In the genomic region with DNA sequence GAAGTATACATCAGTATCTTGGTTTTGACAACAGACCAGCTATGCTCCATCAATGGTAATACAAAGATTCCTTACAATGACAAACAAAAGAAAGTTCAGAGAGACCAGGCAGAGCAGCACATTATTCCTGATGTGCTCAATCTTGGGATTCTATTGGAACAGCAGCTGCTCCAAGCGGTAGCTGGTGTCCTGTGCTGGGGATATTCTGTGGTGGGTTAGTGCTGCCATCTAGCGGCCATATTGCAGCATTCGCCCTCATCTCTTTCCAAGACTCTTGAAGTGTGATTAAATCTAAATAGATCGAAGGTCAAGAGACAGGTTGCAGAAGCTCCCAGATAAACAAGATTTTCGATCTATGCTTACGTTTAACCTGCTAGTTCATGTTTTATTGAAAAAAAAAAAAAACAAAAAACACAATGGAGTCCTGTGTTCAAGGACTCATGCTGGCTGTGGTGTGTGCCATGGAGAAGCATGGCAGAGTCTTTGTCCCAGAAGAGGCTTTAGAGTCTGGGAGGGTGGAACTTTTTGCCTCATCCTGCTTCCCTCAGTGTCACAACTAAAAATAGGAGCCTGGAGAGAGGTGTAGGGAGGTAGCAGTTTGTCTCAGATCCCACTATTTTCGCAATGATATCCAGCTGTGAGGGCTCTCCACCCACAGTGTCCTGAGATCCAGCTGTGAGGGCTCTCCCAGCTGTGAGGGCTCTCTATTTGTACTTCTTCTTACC, we compare ENCODE assay signal across 8 mouse cellular contexts.
A peak's percentile ranks its signal among the peaks of the same experiment; 100 is the strongest.
DNase-seq lines count a peak whose midpoint lies in the region; ATAC-seq and TF ChIP-seq lines count a peak whose summit lies in the region.
"Had no signal": no experiment of that assay in that cellular context is flagged by ENCODE, and none has a peak within 500 bp of the region (broad histone marks: within the 10 kb centered on the region; RNA-seq: fewer than 3 reads in every experiment).

No protein-coding gene starts in this region.

- no peaks in the 10 kb centered on the region for H3K27me3 ChIP-seq in Patski
- no peaks in the 10 kb centered on the region for H3K27me3 ChIP-seq in forebrain, embryonic 13.5 days
- no peaks in the 10 kb centered on the region for H3K27me3 ChIP-seq in hindbrain, embryonic 13.5 days
- H3K27me3 ChIP-seq: megakaryocyte, embryonic 14.5 days had no signal

- H3K36me3 ChIP-seq in forebrain, embryonic 13.5 days (ENCODE audit: poor library complexity, severe bottlenecking), result no peaks in the 10 kb centered on the region
- no peaks in the 10 kb centered on the region for H3K36me3 ChIP-seq in hindbrain, embryonic 13.5 days

- CTCF ChIA-PET in Patski (lab: Charles Lee), result interaction anchor here (0.6 to 2.7 kb wide), 27 partner anchors 9 to 634 kb away, joined by 3 to 25 read pairs (median 4); partner anchors contain the start of gene Plcl1

- peak; percentile 80 for TF ChIP-seq CTCF in Patski (IDR thresholded peaks at IDR 0.05)

- in situ Hi-C loops in Patski (cut with MboI; ENCODE audit: low pct_unique_long_range_greater_than_20kb), result loop anchor here (5.0 to 25.0 kb wide), 3 partner anchors 287 to 632 kb away; no protein-coding TSS in a partner anchor

- POLR2A ChIA-PET in Patski (lab: Charles Lee), result interaction anchor here (0.6 to 0.7 kb wide), 3 partner anchors 170 to 587 kb away, joined by 3 to 7 read pairs (median 7); no protein-coding TSS in a partner anchor

- no peak overlapping the region for H3K9ac ChIP-seq in forebrain, embryonic 13.5 days
- H3K9ac ChIP-seq in hindbrain, embryonic 13.5 days, result no peak overlapping the region

- H3K27ac ChIP-seq in forebrain, embryonic 13.5 days, result no peak overlapping the region
- no peak overlapping the region for H3K27ac ChIP-seq in hindbrain, embryonic 13.5 days

- DNase-seq in Patski (ENCODE audit: low read depth, low spot score), result no peak
- peak; percentile 55 for DNase-seq in c-Kit-positive CD71-positive TER-119-positive erythroid progenitor cells, embryonic 14.5 days (ENCODE audit: low spot score)
- DNase-seq in left cerebral cortex, adult 11 months (ENCODE audit: low spot score), result peak; percentile 53
- peak; percentile 88 for DNase-seq in mesoderm, embryonic 11.5 days (ENCODE audit: low read depth, low spot score)
- peak; percentile 68 for DNase-seq in right cerebral cortex, postnatal 14 days

- 0 out of 2 replicates have a peak, but pooled peaks cover 3% of the 10 kb centered on the region for H3K9me3 ChIP-seq in forebrain, embryonic 13.5 days (replicated peaks)
- H3K9me3 ChIP-seq in hindbrain, embryonic 13.5 days, result no peaks in the 10 kb centered on the region

- H3K4me3 ChIP-seq in forebrain, embryonic 13.5 days, result no peak overlapping the region
- no peak overlapping the region for H3K4me3 ChIP-seq in hindbrain, embryonic 13.5 days
- H3K4me3 ChIP-seq: megakaryocyte, embryonic 14.5 days had no signal

- peak; percentile 88 for ATAC-seq in Patski
- peak; percentile 92 for ATAC-seq in forebrain, embryonic 13.5 days
- peak; percentile 86 for ATAC-seq in hindbrain, embryonic 13.5 days (ENCODE audit: low FRiP score)

- WGBS in forebrain, embryonic 13.5 days, result 16% methylated on average over 7 of the region's 7 CpGs
- WGBS in hindbrain, embryonic 13.5 days, result 18% methylated on average over 7 of the region's 7 CpGs

- H3K4me2 ChIP-seq in forebrain, embryonic 13.5 days, result no peak overlapping the region
- H3K4me2 ChIP-seq in hindbrain, embryonic 13.5 days, result no peak overlapping the region

- no peaks in the 10 kb centered on the region for H3K4me1 ChIP-seq in forebrain, embryonic 13.5 days
- H3K4me1 ChIP-seq in hindbrain, embryonic 13.5 days (replicated peaks), result no peaks in the 10 kb centered on the region
